Mouse (Mus musculus): ENCODE measurements around the gene Cryga. TPM values are rescaled to one million over a fixed set of nuclear protein-coding genes. Genes with fewer than 3 reads are reported as not detected.
"Not testable (repeated sequence)": the region's sequence is repeated elsewhere in the genome, so short reads cannot be mapped to it uniquely, and the experiment has no call there.

Gene Cryga
- polyA plus RNA-seq, 1 experiment from 2014 or later, result not detected

DNA sequence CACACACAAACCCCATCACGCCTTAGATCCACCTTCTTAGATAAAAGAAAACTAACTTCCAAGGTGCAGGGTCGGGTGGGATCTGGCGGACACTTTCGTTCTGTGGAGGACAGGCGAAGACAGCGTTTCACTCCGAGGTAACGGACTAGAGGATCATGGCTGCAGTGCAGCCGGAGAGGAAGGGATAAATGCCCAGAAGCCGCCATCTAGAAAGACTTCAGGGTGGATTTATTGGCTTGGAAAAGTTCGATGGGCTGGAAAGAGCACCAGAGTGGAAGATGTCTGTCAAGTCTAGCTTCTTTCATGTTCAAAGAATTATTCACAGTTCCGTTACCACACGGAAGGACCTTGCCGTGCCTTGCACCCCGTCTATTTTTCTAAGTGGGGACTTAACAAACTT lies 39.0 kb downstream of the Cryga start:
- Histone ChIP-seq H3K4me2 (ENCODE audit: low read length) (no peak overlapping the region), H3K4me3 (replicated peaks; ENCODE audit: low read length) (no peak overlapping the region), H3K36me3 (ENCODE audit: control insufficient read depth, insufficient read depth) (no peaks in the 10 kb centered on the region), H3K4me1 (replicated peaks; ENCODE audit: control insufficient read depth, insufficient read depth, low read length) (no peaks in the 10 kb centered on the region), H3K27me3 (replicated peaks; ENCODE audit: control insufficient read depth, insufficient read depth, low read length) (no peaks in the 10 kb centered on the region), H3K9me3 (ENCODE audit: control insufficient read depth, low read length) (no peaks in the 10 kb centered on the region), H3K27ac (ENCODE audit: low read length) (no peak overlapping the region), H3K9ac (replicated peaks; ENCODE audit: low read depth, low read length) (no peak overlapping the region)
- 73% methylated on average over 15 of the region's 15 CpGs for WGBS
- no peak for ATAC-seq

GRCm38 (mm10) chr1:65063352-65063751 lies 39.8 kb downstream of the Cryga start, which contains the start of gene Crygd:
TSS of gene Crygd (minus strand) at chr1:65063452.
- ATAC-seq, result no peak

GRCm38 (mm10) chr1:65052140-65052539 lies 51.0 kb downstream of the Cryga start:
- no peaks in the 10 kb centered on the region for H3K27me3 ChIP-seq (replicated peaks; ENCODE audit: control insufficient read depth, insufficient read depth, low read length)
- H3K36me3 ChIP-seq (ENCODE audit: control insufficient read depth, insufficient read depth), result no peaks in the 10 kb centered on the region
- no peaks in the 10 kb centered on the region for H3K4me1 ChIP-seq (replicated peaks; ENCODE audit: control insufficient read depth, insufficient read depth, low read length)
- H3K9ac ChIP-seq (replicated peaks; ENCODE audit: low read depth, low read length), result no peak overlapping the region
- no peak overlapping the region for H3K4me2 ChIP-seq (ENCODE audit: low read length)
- H3K4me3 ChIP-seq (replicated peaks; ENCODE audit: low read length), result no peak overlapping the region
- H3K9me3 ChIP-seq (ENCODE audit: control insufficient read depth, low read length), result no peaks in the 10 kb centered on the region
- no peak overlapping the region for H3K27ac ChIP-seq (ENCODE audit: low read length)
- ATAC-seq, result no peak
- 25% methylated on average over 2 of the region's 2 CpGs for WGBS

More at GRCm38 (mm10) chr1:65063352-65063751, 39.8 kb downstream of the Cryga start, which contains the start of gene Crygd:
- H3K4me2 ChIP-seq (ENCODE audit: low read length), result no peak within 1 kb of the TSS
- no peak within 1 kb of the TSS for H3K9ac ChIP-seq (replicated peaks; ENCODE audit: low read depth, low read length)
- no peaks in the 10 kb centered on the region for H3K4me1 ChIP-seq (replicated peaks; ENCODE audit: control insufficient read depth, insufficient read depth, low read length)
- no peaks in the 10 kb centered on the region for H3K9me3 ChIP-seq (ENCODE audit: control insufficient read depth, low read length)
- H3K27ac ChIP-seq (ENCODE audit: low read length), result no peak within 1 kb of the TSS
- H3K4me3 ChIP-seq (replicated peaks; ENCODE audit: low read length), result no peak within 1 kb of the TSS
- WGBS, result 29% methylated on average over 8 of the region's 8 CpGs
- no peaks in the 10 kb centered on the region for H3K27me3 ChIP-seq (replicated peaks; ENCODE audit: control insufficient read depth, insufficient read depth, low read length)
- H3K36me3 ChIP-seq (ENCODE audit: control insufficient read depth, insufficient read depth), result no peaks in the 10 kb centered on the region

DNA sequence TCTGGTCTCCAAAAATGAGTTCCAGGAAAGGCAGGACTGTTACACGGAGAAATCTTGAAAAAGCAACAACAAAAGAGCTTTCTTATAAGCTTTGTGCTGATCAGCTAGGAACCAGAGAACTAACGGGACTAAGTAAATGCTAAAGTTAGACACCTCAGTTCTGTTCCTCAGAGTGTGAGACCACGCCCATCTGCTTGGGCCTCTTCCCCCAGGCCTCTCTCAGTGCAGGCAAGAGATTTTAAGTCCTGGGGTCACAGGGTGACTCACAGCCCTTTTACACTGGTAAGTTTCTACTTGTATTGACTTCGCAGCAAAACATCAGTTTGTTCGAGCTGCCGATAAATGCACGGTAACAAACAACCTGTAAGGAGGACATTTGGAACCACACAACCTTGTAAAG lies 51.5 kb downstream of the Cryga start:
- H3K36me3 ChIP-seq (ENCODE audit: control insufficient read depth, insufficient read depth), result no peaks in the 10 kb centered on the region
- H3K27ac ChIP-seq (ENCODE audit: low read length), result no peak overlapping the region
- no peaks in the 10 kb centered on the region for H3K27me3 ChIP-seq (replicated peaks; ENCODE audit: control insufficient read depth, insufficient read depth, low read length)
- no peak overlapping the region for H3K4me2 ChIP-seq (ENCODE audit: low read length)
- no peak overlapping the region for H3K9ac ChIP-seq (replicated peaks; ENCODE audit: low read depth, low read length)
- 51% methylated on average over 7 of the region's 7 CpGs for WGBS
- H3K4me3 ChIP-seq (replicated peaks; ENCODE audit: low read length), result no peak overlapping the region
- no peaks in the 10 kb centered on the region for H3K4me1 ChIP-seq (replicated peaks; ENCODE audit: control insufficient read depth, insufficient read depth, low read length)
- ATAC-seq, result no peak
- no peaks in the 10 kb centered on the region for H3K9me3 ChIP-seq (ENCODE audit: control insufficient read depth, low read length)

DNA sequence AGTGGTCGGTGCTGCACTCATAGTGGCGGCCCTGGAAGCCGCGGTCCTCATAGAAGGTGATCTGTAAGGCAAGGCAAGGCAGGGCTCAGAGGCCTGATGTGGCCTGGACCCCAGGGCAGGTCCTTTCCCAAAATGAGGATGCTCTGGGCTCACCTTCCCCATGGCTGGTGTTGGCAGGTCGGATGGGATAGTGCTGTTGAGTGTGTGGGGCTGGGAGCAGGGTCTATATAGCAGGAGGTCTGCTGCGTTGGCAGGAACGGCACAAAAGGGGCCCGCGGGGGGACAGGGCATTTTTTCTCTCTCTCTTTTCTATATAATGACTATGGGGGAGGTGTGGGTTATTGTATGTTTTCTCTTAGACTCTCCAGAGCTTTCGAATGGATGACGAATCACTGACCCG lies 52.2 kb downstream of the Cryga start, which contains the start of gene Cryge:
Gene Cryge (minus strand): TSS at position 198 of the 400 bp plus-strand sequence.
- H3K36me3 ChIP-seq (ENCODE audit: control insufficient read depth, insufficient read depth); H3K4me3 ChIP-seq (replicated peaks; ENCODE audit: low read length); H3K4me1 ChIP-seq (replicated peaks; ENCODE audit: control insufficient read depth, insufficient read depth, low read length); H3K9me3 ChIP-seq (ENCODE audit: control insufficient read depth, low read length); H3K4me2 ChIP-seq (ENCODE audit: low read length); H3K27ac ChIP-seq (ENCODE audit: low read length); H3K27me3 ChIP-seq (replicated peaks; ENCODE audit: control insufficient read depth, insufficient read depth, low read length); ATAC-seq; H3K9ac ChIP-seq (replicated peaks; ENCODE audit: low read depth, low read length): not testable (repeated sequence)
- 29% methylated on average over 10 of the region's 12 CpGs for WGBS

Other genes with a start within 250 kb of the Cryga start
- 9.2 and 10.9 TPM in 2 replicates for gene Plekhm3, start 146.5 kb downstream of the Cryga start, polyA plus RNA-seq (2015; fragmentation: Nextera tagmentation; extraction: Ambion mirVana)
- gene Akr1cl, start 70.6 kb downstream of the Cryga start, polyA plus RNA-seq (2015; fragmentation: Nextera tagmentation; extraction: Ambion mirVana), result not detected in 2 replicates
- gene Cryge, start 52.2 kb downstream of the Cryga start, polyA plus RNA-seq (2015; fragmentation: Nextera tagmentation; extraction: Ambion mirVana), result not detected in 2 replicates
- not detected in 2 replicates for gene Crygd, start 39.9 kb downstream of the Cryga start, polyA plus RNA-seq (2015; fragmentation: Nextera tagmentation; extraction: Ambion mirVana)
- gene Crygc, start 29.7 kb downstream of the Cryga start, polyA plus RNA-seq (2015; fragmentation: Nextera tagmentation; extraction: Ambion mirVana), result not detected in 2 replicates
- not detected in 2 replicates for gene Crygb, start 21.1 kb downstream of the Cryga start, polyA plus RNA-seq (2015; fragmentation: Nextera tagmentation; extraction: Ambion mirVana)
- not detected in 2 replicates for gene Gm28845, start 16.2 kb upstream of the Cryga start, polyA plus RNA-seq (2015; fragmentation: Nextera tagmentation; extraction: Ambion mirVana)
- gene D630023F18Rik, start 19.8 kb upstream of the Cryga start, polyA plus RNA-seq (2015; fragmentation: Nextera tagmentation; extraction: Ambion mirVana), result 1.5 and 2.9 TPM in 2 replicates
- gene Idh1, start 83.1 kb upstream of the Cryga start, polyA plus RNA-seq (2015; fragmentation: Nextera tagmentation; extraction: Ambion mirVana), result 496 and 516 TPM in 2 replicates
- 12.2 and 16.5 TPM in 2 replicates for gene Pikfyve, start 83.3 kb upstream of the Cryga start, polyA plus RNA-seq (2015; fragmentation: Nextera tagmentation; extraction: Ambion mirVana)
- gene Pth2r, start 178.7 kb upstream of the Cryga start, polyA plus RNA-seq (2015; fragmentation: Nextera tagmentation; extraction: Ambion mirVana), result 1.8 and 2.0 TPM in 2 replicates